Mouse (Mus musculus): ENCODE data around the gene Bri3. TPM values are rescaled to one million over a fixed set of nuclear protein-coding genes. Genes with fewer than 3 reads are reported as not detected.

The Bri3 gene
- total and polyA plus RNA-seq, 2 experiments from 2014 or later, result 19.4 to 124 TPM

DNA sequence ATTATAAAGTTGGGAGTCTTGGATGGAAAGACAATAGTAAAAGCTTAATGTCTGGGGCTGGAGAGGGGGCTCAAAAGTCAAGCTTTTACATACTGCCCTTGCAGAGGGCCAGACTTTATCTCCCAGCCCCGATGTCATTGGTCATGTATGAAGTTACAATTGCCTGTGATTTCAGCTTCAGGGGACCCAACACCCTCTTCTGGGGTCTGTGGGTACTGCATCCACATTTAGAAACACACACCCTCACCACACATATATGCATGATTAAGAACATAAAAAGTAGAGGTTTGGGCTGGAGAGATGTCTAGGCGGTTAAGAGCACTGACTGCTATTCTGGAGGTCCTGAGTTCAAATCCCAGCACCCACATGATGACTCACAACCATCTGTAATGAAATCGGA, 137.5 kb downstream of the Bri3 start:
- H3K27ac ChIP-seq (ENCODE audit: low read depth, low read length), result no peak overlapping the region
- 84% methylated on average over 3 of the region's 3 CpGs for WGBS

DNA sequence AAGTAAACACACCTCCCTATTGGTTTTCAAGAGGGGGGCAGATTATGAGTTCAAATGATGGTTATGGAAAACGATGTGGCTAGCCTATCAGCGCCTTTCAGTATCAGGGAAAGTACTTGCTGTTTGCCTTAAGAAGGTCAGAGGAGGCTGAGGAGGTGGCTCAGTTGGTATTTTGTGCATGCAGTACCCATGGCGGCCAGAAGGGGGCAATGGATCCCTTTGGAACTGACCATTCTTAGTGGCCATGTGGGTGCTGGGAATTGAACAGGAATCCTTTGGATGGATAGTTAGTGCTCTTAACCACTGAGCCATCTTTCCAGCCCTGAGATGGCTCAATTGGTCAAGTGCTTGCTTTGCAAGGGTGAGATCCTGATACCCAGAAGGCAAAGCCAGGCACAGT, 139.7 kb downstream of the Bri3 start:
- peak; percentile 54 for TF ChIP-seq CTCF (IDR thresholded peaks at IDR 0.05)
- Histone ChIP-seq H3K9me3 (ENCODE audit: low read length) (no peaks in the 10 kb centered on the region), H3K4me2 (ENCODE audit: low read depth, low read length, poor library complexity, severe bottlenecking) (no peak overlapping the region), H3K9ac (replicated peaks; ENCODE audit: low read length, poor library complexity, severe bottlenecking) (no peak overlapping the region), H3K27ac (ENCODE audit: low read depth, low read length) (no peak overlapping the region), H3K4me1 (ENCODE audit: insufficient read depth, low read length) (no peaks in the 10 kb centered on the region), H3K4me3 (ENCODE audit: low read depth, low read length) (no peak overlapping the region), H3K27me3 (ENCODE audit: insufficient read depth, low read length) (no peaks in the 10 kb centered on the region), H3K36me3 (ENCODE audit: insufficient read depth, low read length) (no peaks in the 10 kb centered on the region)
- WGBS, result 61% methylated on average over 3 of the region's 3 CpGs
- DNase-seq (ENCODE audit: low spot score) (no peak), ATAC-seq (ENCODE audit: low FRiP score) (no peak)

More for the DNA sequence above, 137.5 kb downstream of the Bri3 start:
- DNase-seq (ENCODE audit: low spot score), result no peak
- Histone ChIP-seq H3K9me3 (ENCODE audit: low read length) (no peaks in the 10 kb centered on the region), H3K36me3 (ENCODE audit: insufficient read depth, low read length) (no peaks in the 10 kb centered on the region), H3K9ac (replicated peaks; ENCODE audit: low read length, poor library complexity, severe bottlenecking) (no peak overlapping the region), H3K4me1 (ENCODE audit: insufficient read depth, low read length) (no peaks in the 10 kb centered on the region), H3K4me2 (ENCODE audit: low read depth, low read length, poor library complexity, severe bottlenecking) (no peak overlapping the region), H3K27me3 (ENCODE audit: insufficient read depth, low read length) (no peaks in the 10 kb centered on the region), H3K4me3 (ENCODE audit: low read depth, low read length) (no peak overlapping the region)
- no peak for ATAC-seq (ENCODE audit: low FRiP score)
- peak; percentile 50 for TF ChIP-seq CTCF (IDR thresholded peaks at IDR 0.05)

DNA sequence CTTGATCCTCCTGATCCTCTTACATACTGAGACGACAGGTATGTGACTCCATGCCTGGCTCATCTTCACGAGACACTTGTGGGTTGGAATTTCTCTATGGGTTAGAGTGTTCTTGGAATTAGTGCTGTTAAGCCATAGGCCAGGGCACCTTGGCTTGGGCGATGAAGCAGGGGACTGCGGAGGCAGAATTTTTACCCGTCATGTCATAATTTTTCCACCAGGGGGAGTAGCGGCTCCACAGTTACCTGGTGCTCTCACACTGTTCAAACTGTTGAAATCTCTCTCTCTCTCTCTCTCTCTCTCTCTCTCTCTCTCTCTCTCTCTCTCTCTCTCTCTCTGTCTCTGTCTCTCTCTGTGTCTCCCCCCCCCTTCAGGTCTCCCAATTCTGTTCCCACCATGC, 143.6 kb downstream of the Bri3 start:
- Histone ChIP-seq H3K4me3 (ENCODE audit: low read depth, low read length) (no peak overlapping the region), H3K36me3 (ENCODE audit: insufficient read depth, low read length) (no peaks in the 10 kb centered on the region), H3K9ac (replicated peaks; ENCODE audit: low read length, poor library complexity, severe bottlenecking) (no peak overlapping the region), H3K4me1 (ENCODE audit: insufficient read depth, low read length) (no peaks in the 10 kb centered on the region), H3K4me2 (ENCODE audit: low read depth, low read length, poor library complexity, severe bottlenecking) (no peak overlapping the region), H3K9me3 (ENCODE audit: low read length) (no peaks in the 10 kb centered on the region), H3K27ac (ENCODE audit: low read depth, low read length) (no peak overlapping the region), H3K27me3 (ENCODE audit: insufficient read depth, low read length) (no peaks in the 10 kb centered on the region)
- WGBS, result 14% methylated on average over 6 of the region's 6 CpGs
- DNase-seq (ENCODE audit: low spot score) (peak; percentile 70), ATAC-seq (ENCODE audit: low FRiP score) (no peak)
- TF ChIP-seq CTCF (IDR thresholded peaks at IDR 0.05), result peak; percentile 85

DNA sequence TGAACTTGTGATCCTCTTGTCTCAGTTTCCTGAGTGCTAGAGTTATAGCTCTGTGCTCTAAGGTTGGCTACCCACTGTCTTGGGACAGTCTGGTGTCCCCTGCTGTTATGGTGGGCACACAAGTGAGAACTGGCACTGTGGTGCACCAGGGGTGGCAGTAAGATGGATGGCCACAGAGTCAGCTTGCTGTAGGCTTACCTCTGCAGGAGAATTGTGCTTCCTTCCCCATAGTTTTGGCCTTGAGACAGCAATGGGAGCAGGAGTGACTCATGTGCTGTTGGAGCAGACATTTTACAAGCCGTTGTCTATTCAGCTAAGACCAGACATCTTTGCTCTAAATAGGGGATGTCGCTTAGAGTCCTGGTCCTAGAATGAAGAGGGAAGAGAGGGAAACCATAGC, 149.9 kb downstream of the Bri3 start:
- no peak overlapping the region for H3K9ac ChIP-seq (replicated peaks; ENCODE audit: low read length, poor library complexity, severe bottlenecking)
- no peaks in the 10 kb centered on the region; the same call in 1 of the 2 replicates for H3K9me3 ChIP-seq (ENCODE audit: low read length)
- H3K4me1 ChIP-seq (ENCODE audit: insufficient read depth, low read length), result no peaks in the 10 kb centered on the region
- no peaks in the 10 kb centered on the region for H3K27me3 ChIP-seq (ENCODE audit: insufficient read depth, low read length)
- H3K4me3 ChIP-seq (ENCODE audit: low read depth, low read length), result no peak overlapping the region
- H3K27ac ChIP-seq (ENCODE audit: low read depth, low read length), result no peak overlapping the region
- ATAC-seq (ENCODE audit: low FRiP score) (no peak), DNase-seq (ENCODE audit: low spot score) (no peak)
- no peak for TF ChIP-seq CTCF (IDR thresholded peaks at IDR 0.05)
- no peak overlapping the region for H3K4me2 ChIP-seq (ENCODE audit: low read depth, low read length, poor library complexity, severe bottlenecking)
- 91% methylated on average over 2 of the region's 2 CpGs for WGBS
- no peaks in the 10 kb centered on the region for H3K36me3 ChIP-seq (ENCODE audit: insufficient read depth, low read length)

DNA sequence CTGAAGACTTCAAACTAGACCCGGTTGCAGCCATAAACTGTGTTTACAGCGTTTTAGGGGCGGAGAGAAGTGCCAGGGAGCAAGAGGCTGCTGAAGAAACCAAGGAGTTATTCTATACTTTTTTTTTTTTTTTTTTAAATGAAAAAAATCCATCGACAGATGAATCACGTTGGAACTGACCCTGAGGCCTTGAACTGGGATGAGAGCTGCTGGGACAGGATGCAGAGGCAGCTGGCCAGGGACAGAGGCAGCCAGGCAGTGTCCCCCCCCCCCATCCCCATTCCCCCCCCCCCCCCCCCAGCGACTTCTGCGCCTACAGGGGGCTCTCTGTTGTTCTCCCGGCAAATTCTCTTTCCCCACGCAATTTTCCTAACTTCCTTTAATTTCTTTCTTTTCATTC, 153.3 kb downstream of the Bri3 start:
- no peaks in the 10 kb centered on the region; the same call in 1 of the 2 replicates for H3K9me3 ChIP-seq (ENCODE audit: low read length)
- no peak overlapping the region for H3K4me2 ChIP-seq (ENCODE audit: low read depth, low read length, poor library complexity, severe bottlenecking)
- ATAC-seq (ENCODE audit: low FRiP score) (no peak), DNase-seq (ENCODE audit: low spot score) (no peak)
- H3K4me3 ChIP-seq (ENCODE audit: low read depth, low read length), result no peak overlapping the region
- no peaks in the 10 kb centered on the region for H3K36me3 ChIP-seq (ENCODE audit: insufficient read depth, low read length)
- H3K27ac ChIP-seq (ENCODE audit: low read depth, low read length), result no peak overlapping the region
- H3K4me1 ChIP-seq (ENCODE audit: insufficient read depth, low read length), result no peaks in the 10 kb centered on the region
- TF ChIP-seq CTCF (IDR thresholded peaks at IDR 0.05), result no peak
- H3K27me3 ChIP-seq (ENCODE audit: insufficient read depth, low read length), result no peaks in the 10 kb centered on the region
- WGBS, result 30% methylated on average over 5 of the region's 9 CpGs
- no peak overlapping the region for H3K9ac ChIP-seq (replicated peaks; ENCODE audit: low read length, poor library complexity, severe bottlenecking)

DNA sequence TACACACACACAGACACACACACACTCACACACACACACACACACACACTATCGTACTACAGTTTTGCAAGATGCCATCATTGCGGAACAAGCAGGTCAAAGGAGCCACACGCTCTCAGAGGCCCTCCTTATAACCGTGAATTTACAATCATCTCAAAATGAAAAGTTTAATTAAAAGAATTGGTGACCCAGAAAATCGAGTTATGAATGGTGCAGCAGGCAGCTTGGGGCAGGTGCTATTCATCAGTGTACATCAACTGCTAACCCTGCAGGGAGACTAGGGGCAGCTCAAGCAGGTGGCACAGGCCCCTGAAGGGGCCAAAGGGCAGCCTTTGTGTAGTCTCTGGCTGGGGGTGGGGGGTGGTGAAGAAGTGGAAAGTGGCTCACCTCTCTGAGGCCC, 156.6 kb downstream of the Bri3 start:
- H3K27ac ChIP-seq (ENCODE audit: low read depth, low read length), result no peak overlapping the region
- no peak for TF ChIP-seq CTCF (IDR thresholded peaks at IDR 0.05)
- no peaks in the 10 kb centered on the region; the same call in 1 of the 2 replicates for H3K9me3 ChIP-seq (ENCODE audit: low read length)
- no peaks in the 10 kb centered on the region for H3K36me3 ChIP-seq (ENCODE audit: insufficient read depth, low read length)
- H3K4me2 ChIP-seq (ENCODE audit: low read depth, low read length, poor library complexity, severe bottlenecking), result no peak overlapping the region
- 59% methylated on average over 5 of the region's 5 CpGs for whole genome bisulfite sequencing
- H3K27me3 ChIP-seq (ENCODE audit: insufficient read depth, low read length), result no peaks in the 10 kb centered on the region
- H3K4me3 ChIP-seq (ENCODE audit: low read depth, low read length), result no peak overlapping the region
- H3K9ac ChIP-seq (replicated peaks; ENCODE audit: low read length, poor library complexity, severe bottlenecking), result no peak overlapping the region
- no peak for DNase-seq (ENCODE audit: low spot score)
- no peaks in the 10 kb centered on the region for H3K4me1 ChIP-seq (ENCODE audit: insufficient read depth, low read length)
- no peak for ATAC-seq (ENCODE audit: low FRiP score)

Measured in midbrain, postnatal 0 days (tissue).